Mouse (Mus musculus) kidney, embryonic 16.5 days (tissue): ENCODE data around the gene Rtn4rl1. TPM values are rescaled to one million over a fixed set of nuclear protein-coding genes. Genes with fewer than 3 reads are reported as not detected.
A peak's percentile ranks its signal among the peaks of the same experiment; 100 is the strongest.

Experiments
- ATAC-seq: fragments of 200-750 bp; cut with Nextera tagmentation; 2 replicates; pipeline ENCODE4 v1.8.0; 2017; ENCODE audit warnings: moderate TSS enrichment; ENCODE audit not compliant: low FRiP score, low TSS enrichment
- H3K27ac ChIP-seq: fragments of 300-500 bp; sonication (generic); 2 replicates; pipeline ENCODE4 v1.5.1; 2014; ENCODE audit warnings: low read length
- H3K27me3 ChIP-seq: fragments of 300-500 bp; sonication (generic); 2 replicates; pipeline ENCODE4 v1.6.1; 2014; ENCODE audit warnings: low read length, control low read depth, mixed read lengths; ENCODE audit not compliant: insufficient read depth
- H3K36me3 ChIP-seq: fragments of 300-500 bp; sonication (generic); 2 replicates; pipeline ENCODE4 v1.6.1; 2014; ENCODE audit warnings: low read length, control low read depth, mixed read lengths; ENCODE audit not compliant: insufficient read depth
- H3K4me1 ChIP-seq: fragments of 300-500 bp; sonication (generic); 2 replicates; pipeline ENCODE4 v1.6.1; 2014; ENCODE audit warnings: low read length, control low read depth, mixed read lengths; ENCODE audit not compliant: insufficient read depth
- H3K4me2 ChIP-seq: fragments of 300-500 bp; sonication (generic); replicated peaks from 2 replicates; pipeline ENCODE4 v1.6.1; 2014; ENCODE audit warnings: low read depth, low read length
- H3K4me3 ChIP-seq: fragments of 300-500 bp; sonication (generic); 2 replicates; pipeline ENCODE4 v1.5.1; 2014; ENCODE audit warnings: mild to moderate bottlenecking, low read length
- H3K9ac ChIP-seq: fragments of 300-500 bp; sonication (generic); replicated peaks from 2 replicates; pipeline ENCODE4 v1.6.1; 2014; ENCODE audit warnings: low read length
- H3K9me3 ChIP-seq: fragments of 300-500 bp; sonication (generic); 2 replicates; pipeline ENCODE4 v1.6.1; 2016; ENCODE audit warnings: low read length, control low read depth
- WGBS: fragments of 180-500 bp; shearing (Covaris S2); extraction: QIAGEN DNeasy Blood & Tissue Kit; methylation state at CpG from one replicate; pipeline ENCODE4 v1.1.7; 2014; 5-methylcytosine and 5-hydroxymethylcytosine counted together
- polyA plus RNA-seq: library from polyadenylated mRNA; unstranded; fragments of >200 nt; fragmentation: Nextera tagmentation; extraction: Ambion mirVana; gene quantifications from 2 replicates; pipeline ENCODE4 v1.2.1, GENCODE M21; 2015

Gene Rtn4rl1
- polyA plus RNA-seq, 1 experiment from 2014 or later: 5.0 TPM

DNA sequence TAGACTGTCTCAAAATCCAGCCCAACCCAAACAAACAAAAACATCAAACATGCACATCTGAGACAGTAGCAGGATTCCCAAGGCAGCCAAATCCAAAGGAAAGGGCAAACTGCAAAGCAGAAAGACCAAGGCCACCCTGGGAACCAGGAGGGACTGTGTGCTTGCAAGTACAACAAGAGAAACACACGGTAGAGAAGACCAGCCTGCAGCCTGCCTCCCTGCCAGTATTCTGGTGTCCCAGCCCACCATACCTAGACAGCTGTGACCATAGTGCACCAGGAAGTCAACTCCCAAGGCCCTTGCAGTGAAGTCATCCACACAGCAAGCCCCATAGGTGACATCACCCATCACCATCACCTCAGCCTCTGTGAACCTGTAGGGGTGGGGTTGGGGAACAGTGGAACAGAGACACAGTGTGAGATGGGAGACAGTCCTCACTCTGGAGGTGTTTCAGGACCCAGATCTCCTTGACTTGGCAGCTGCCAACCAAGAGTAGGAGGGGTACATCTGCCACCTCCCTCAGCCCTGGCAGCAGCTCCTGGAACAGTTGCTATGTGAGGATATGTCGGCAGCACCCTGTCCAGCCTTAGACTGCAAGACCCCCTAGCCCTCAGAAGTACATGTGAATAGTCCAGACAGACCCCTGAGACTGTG lies 9.5 kb upstream of the Rtn4rl1 start:
- Histone ChIP-seq H3K27me3 (no peaks in the 10 kb centered on the region), H3K4me1 (peaks cover 6% of the 10 kb centered on the region), H3K27ac (no peak overlapping the region), H3K36me3 (peaks cover 27% of the 10 kb centered on the region), H3K4me2 (no peak overlapping the region), H3K4me3 (no peak overlapping the region), H3K9me3 (no peaks in the 10 kb centered on the region), H3K9ac (no peak overlapping the region)
- 88% methylated on average over 2 of the region's 2 CpGs for WGBS
- ATAC-seq: no peak

DNA sequence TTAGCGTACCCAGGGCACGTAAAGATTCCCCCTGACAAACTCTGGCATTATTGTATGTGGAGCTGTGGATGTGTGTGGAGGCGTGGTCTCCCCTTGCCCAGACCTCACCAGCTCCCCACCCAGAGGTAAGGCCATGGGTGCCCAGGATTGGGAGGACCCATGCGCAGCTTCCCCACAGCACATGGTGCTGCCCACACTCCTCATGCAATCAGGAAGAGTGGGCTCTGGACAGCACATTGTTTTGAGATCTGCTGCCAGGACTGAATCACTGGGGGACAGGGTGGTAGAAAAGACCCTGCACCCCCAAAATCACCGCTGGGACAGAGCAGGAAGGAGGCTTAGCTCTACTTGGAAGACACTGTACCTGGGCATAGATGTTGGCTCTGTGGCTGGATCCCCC lies 9.0 kb upstream of the Rtn4rl1 start:
- 90% methylated on average over 5 of the region's 5 CpGs for WGBS
- H3K9ac ChIP-seq: no peak overlapping the region
- H3K9me3 ChIP-seq: no peaks in the 10 kb centered on the region
- H3K36me3 ChIP-seq: peaks cover 27% of the 10 kb centered on the region
- H3K4me2 ChIP-seq: no peak overlapping the region
- no peak for ATAC-seq
- H3K4me1 ChIP-seq: peaks cover 6% of the 10 kb centered on the region
- H3K27me3 ChIP-seq: no peaks in the 10 kb centered on the region
- H3K4me3 ChIP-seq: no peak overlapping the region
- H3K27ac ChIP-seq: no peak overlapping the region

DNA sequence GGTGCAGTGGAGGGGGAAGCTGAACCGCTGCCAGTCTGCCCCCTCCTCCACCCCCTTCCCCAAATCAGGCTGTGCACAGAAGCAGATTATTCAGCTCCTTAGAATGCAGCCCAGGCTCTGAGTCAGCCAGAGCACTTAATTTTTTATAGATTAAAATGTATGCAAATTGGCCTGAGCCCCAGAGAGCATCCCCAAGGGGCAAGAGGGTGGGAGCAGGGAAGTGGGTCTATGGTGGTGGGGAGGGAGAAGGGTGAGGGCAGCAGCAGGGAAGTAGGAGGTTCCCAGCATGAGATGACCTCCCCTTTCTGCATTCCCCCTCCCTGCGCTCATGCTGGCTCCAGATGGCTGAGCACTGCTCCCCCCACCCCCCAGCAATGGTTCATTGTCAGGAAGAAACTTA lies 8.6 kb upstream of the Rtn4rl1 start:
- 75% methylated on average over 2 of the region's 2 CpGs for WGBS
- ATAC-seq: no peak

DNA sequence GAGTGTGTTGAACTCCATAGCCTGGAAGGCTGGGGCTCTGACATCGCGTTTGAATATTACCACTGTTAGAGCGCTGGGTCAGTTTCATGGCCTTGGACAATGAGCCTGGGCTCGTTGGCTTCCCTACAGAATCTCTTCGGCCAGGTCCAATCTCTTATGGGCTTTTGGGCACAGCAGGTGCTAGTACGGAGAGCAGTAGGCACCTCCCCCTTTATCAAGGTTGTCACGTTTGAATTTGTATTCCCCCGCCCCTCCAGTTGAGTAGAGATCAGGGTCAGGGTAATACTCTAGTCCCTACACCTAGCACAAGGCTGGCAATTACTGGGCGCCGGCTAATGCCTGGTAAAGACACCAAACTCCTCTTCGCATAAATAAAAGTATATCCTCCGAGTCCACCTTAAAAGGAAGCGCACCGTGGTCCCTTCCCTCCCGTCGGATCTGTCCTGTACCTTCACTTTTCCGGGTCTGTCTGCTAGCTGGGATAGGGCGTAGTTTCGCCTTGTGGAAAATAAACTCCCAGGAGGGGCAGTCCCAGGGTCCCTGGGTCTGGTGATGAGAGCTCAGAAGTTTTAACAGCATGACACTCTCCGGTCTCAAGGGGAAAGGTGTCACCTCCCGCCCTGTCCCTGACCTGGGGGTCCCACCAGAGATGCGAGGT lies 3.7 kb upstream of the Rtn4rl1 start:
- peak; percentile 18; the same call in 1 of the 2 replicates for ATAC-seq
- peaks cover 33% of the 10 kb centered on the region for H3K4me1 ChIP-seq
- under 1% methylated on average over 22 of the region's 22 CpGs for WGBS
- no peaks in the 10 kb centered on the region for H3K36me3 ChIP-seq
- H3K27me3 ChIP-seq: peaks cover 26% of the 10 kb centered on the region
- H3K9ac ChIP-seq: peak overlapping the region; percentile 77
- peak overlapping the region; percentile 90 for H3K4me3 ChIP-seq
- no peaks in the 10 kb centered on the region for H3K9me3 ChIP-seq
- peak overlapping the region; percentile 23; the same call in 1 of the 2 replicates for H3K27ac ChIP-seq
- H3K4me2 ChIP-seq: peak overlapping the region; percentile 94

More for the DNA sequence above, 8.6 kb upstream of the Rtn4rl1 start:
- H3K27me3 ChIP-seq: no peaks in the 10 kb centered on the region
- no peak overlapping the region for H3K9ac ChIP-seq
- H3K4me3 ChIP-seq: no peak overlapping the region
- peaks cover 27% of the 10 kb centered on the region for H3K36me3 ChIP-seq
- H3K4me2 ChIP-seq: no peak overlapping the region
- H3K4me1 ChIP-seq: peaks cover 8% of the 10 kb centered on the region
- H3K27ac ChIP-seq: no peak overlapping the region
- no peaks in the 10 kb centered on the region for H3K9me3 ChIP-seq

DNA sequence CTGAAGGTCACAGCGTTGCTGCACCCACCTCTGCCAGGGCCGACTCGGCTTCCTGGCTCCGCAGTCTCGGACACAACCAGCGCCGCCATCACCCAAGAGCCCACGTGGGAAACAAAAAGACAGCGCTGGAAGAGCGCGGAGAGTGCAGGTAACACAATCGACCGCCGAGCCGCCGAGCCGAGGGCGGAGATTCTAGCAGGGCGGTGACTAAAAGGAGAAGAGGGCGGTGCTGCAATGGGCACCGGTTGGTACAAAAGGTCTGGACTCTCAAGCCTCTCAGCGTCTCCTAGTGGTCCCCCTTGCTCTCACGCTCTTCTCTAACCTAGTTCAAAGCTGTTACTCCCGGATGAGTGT lies 3.2 kb upstream of the Rtn4rl1 start:
- under 1% methylated on average over 24 of the region's 24 CpGs for WGBS
- Histone ChIP-seq H3K4me3 (peak overlapping the region; percentile 90), H3K4me1 (peaks cover 38% of the 10 kb centered on the region), H3K27me3 (peaks cover 31% of the 10 kb centered on the region), H3K9ac (peak overlapping the region; percentile 77), H3K9me3 (no peaks in the 10 kb centered on the region), H3K36me3 (no peaks in the 10 kb centered on the region), H3K27ac (peak overlapping the region; percentile 23; the same call in 1 of the 2 replicates), H3K4me2 (peak overlapping the region; percentile 94)
- ATAC-seq: peak; percentile 81

DNA sequence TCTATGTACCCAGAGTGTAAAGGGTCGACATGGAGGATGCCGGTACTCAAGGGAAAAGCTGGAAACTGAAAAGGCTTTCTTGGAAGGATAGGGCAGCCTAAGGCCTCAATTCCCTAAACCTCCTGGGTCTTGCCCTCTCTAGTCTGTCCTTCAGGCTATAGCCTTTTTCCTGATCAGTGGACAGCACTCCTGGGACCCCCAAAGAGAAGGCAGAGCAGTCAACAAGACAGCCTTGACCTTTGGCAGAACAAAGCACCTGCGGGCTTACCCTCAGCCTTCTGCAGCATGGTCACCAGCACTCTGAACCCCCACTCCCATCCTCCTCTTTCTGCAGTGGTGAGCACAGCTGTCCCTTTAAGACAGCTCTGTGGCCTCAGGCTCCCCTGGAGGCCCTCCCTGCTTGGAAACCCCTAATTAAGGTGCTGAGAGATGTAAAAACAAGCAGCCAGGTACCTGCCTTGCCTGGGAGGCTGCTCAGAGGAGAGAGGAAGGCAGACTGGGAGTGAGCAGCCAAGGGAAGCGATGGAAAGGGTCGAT lies 2.6 kb upstream of the Rtn4rl1 start, which contains the start of gene Dph1:
Gene Dph1 (minus strand): TSS at position 337 of the 537 bp plus-strand sequence.
- H3K9ac ChIP-seq: peak within 1 kb of the TSS; percentile 77
- no peak for ATAC-seq
- peaks cover 37% of the 10 kb centered on the region for H3K27me3 ChIP-seq
- H3K4me2 ChIP-seq: peak within 1 kb of the TSS; percentile 94
- peak within 1 kb of the TSS; percentile 90 for H3K4me3 ChIP-seq
- H3K4me1 ChIP-seq: peaks cover 39% of the 10 kb centered on the region
- no peaks in the 10 kb centered on the region for H3K36me3 ChIP-seq
- peak within 1 kb of the TSS; percentile 23; the same call in 1 of the 2 replicates for H3K27ac ChIP-seq
- no peaks in the 10 kb centered on the region for H3K9me3 ChIP-seq
- WGBS: 57% methylated on average over 5 of the region's 5 CpGs

DNA sequence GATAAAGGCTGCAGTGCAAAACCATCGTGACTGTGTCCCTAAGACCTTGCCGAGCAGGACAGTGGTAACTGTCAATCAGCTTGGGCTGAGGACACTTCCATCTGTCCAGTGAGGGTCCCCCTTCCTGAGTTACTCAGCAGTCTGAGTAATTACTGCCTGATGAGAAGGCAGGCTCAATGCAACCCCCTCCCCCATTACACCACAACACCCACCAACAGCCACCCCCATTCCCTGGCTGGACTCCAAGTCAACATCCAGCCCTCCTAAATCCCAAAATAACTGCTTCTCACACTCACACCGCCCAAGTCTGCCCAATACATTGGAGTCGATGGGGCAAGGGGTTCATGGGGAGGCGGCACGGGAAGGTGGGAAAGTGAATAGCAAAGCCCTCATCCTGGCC lies 1.7 kb upstream of the Rtn4rl1 start:
- Histone ChIP-seq H3K27ac (no peak overlapping the region), H3K27me3 (peaks cover 46% of the 10 kb centered on the region), H3K4me2 (no peak overlapping the region), H3K4me3 (no peak overlapping the region), H3K4me1 (peaks cover 39% of the 10 kb centered on the region), H3K9ac (no peak overlapping the region), H3K9me3 (no peaks in the 10 kb centered on the region), H3K36me3 (no peaks in the 10 kb centered on the region)
- ATAC-seq: no peak
- WGBS: 56% methylated on average over 6 of the region's 6 CpGs

DNA sequence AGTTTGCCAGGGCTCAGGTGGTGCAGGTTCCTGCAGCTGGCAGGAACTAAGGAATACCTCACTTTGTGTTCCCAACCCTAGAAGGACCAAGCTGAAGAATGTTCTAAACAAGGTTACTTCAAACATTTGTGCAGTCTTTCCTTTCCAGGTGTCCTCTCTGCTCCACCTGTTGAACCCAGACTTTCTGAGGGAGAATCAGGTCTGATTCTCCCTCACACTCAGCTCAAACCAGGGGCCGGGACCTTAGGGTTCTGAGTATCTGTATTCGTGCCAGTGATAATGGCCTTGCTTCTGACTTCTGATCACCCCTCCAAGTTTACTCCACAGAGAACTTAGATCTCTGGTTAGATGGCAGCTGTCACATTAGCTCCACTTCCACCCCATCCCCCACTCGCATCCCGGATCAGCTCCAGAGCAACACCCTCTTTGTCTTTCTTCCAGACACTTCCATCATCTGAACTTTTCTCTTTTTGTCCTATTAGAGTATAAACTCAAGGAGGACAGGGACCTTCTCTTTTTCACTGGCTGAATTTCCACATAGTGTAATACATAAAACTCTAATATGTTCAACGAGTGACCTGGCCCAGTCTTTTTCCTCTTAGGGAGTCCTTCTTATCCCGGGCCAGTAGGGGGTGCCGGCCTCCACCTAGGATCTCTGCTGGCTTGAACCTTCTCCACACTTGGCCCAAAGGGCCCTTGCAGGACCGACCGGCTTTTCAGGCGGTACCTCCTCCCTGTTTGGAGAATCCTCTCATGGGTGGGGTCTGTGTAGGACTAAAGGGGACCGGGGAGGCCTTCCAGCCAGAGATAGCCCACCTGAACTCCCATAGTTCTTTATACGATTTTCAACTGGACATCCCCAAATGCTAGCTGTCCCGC lies 1.0 kb upstream of the Rtn4rl1 start:
- Histone ChIP-seq H3K27ac (no peak overlapping the region), H3K27me3 (peaks cover 51% of the 10 kb centered on the region), H3K4me3 (peak overlapping the region; percentile 60), H3K4me1 (peaks cover 39% of the 10 kb centered on the region), H3K9ac (peak overlapping the region; percentile 65; the same call in 1 of the 2 replicates), H3K36me3 (no peaks in the 10 kb centered on the region), H3K9me3 (no peaks in the 10 kb centered on the region), H3K4me2 (peak overlapping the region; percentile 87)
- ATAC-seq: peak; percentile 60
- WGBS: 25% methylated on average over 13 of the region's 13 CpGs

DNA sequence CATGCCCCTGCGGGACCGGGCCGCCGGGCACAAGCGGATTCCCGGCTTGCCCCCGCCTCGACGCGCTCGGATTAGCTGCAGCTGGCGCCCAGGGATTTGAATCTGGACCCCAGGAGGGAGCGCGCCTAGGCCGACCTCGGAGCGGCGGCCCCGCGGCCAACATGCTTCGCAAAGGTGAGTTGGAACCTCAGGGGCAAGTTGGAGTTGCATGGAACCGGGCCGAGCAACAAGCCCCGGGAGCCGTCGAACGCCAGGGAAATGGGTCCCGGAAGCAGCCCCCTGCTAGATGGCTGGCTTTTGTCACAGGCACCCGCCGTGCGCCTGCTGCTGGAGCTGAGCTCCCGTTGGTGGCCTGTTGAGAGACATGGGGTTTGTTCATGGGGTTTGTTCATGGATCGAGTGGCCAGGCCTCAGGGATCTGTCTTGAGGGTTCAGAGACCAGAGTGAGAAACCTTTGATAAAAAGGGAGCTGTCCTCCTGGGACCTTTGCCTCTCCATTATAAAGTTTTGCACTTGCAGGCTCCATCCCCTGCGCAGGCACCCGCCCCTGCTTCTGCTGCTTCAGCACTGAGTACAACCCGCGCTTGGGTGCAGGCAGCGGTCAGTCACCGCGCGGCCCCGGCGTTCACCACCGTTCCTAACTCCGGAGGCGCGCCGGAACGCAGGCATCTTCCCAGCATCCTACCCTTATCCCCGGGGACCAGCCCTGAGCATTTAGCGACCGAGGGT lies 702 bp downstream of the Rtn4rl1 start:
- Histone ChIP-seq H3K4me3 (peak overlapping the region; percentile 60), H3K9ac (peak overlapping the region; percentile 65), H3K27me3 (peaks cover 59% of the 10 kb centered on the region), H3K4me2 (peak overlapping the region; percentile 87), H3K36me3 (no peaks in the 10 kb centered on the region), H3K4me1 (peaks cover 36% of the 10 kb centered on the region), H3K27ac (no peak overlapping the region), H3K9me3 (no peaks in the 10 kb centered on the region)
- WGBS: under 1% methylated on average over 52 of the region's 52 CpGs
- no peak for ATAC-seq
